Mouse (Mus musculus) limb, embryonic 12.5 days (tissue): ENCODE data around the gene Psmb2. TPM values are rescaled to one million over a fixed set of nuclear protein-coding genes. Genes with fewer than 3 reads are reported as not detected.

Experiments
- ATAC-seq: fragments of 200-750 bp; cut with Nextera tagmentation; 2 replicates; pipeline ENCODE4 v1.8.0; 2017; ENCODE audit warnings: low read depth, moderate TSS enrichment; ENCODE audit not compliant: insufficient number of reproducible peaks, insufficient read depth, low FRiP score, low TSS enrichment
- H3K27ac ChIP-seq: fragments of 300-500 bp; sonication (generic); 2 replicates; pipeline ENCODE4 v1.5.1; 2016; ENCODE audit warnings: mild to moderate bottlenecking, moderate library complexity
- H3K27me3 ChIP-seq: fragments of 300-500 bp; sonication (generic); 2 replicates; pipeline ENCODE4 v1.6.1; 2016; ENCODE audit warnings: mild to moderate bottlenecking, moderate library complexity
- H3K36me3 ChIP-seq: fragments of 300-500 bp; sonication (generic); 2 replicates; pipeline ENCODE4 v1.6.1; 2016; ENCODE audit warnings: mild to moderate bottlenecking, moderate library complexity
- H3K4me1 ChIP-seq: fragments of 300-500 bp; sonication (generic); replicated peaks from 2 replicates; pipeline ENCODE4 v1.6.1; 2016
- H3K4me2 ChIP-seq: fragments of 300-500 bp; sonication (generic); 2 replicates; pipeline ENCODE4 v1.6.1; 2016; ENCODE audit warnings: mild to moderate bottlenecking, moderate library complexity
- H3K4me3 ChIP-seq: fragments of 300-500 bp; sonication (generic); replicated peaks from 2 replicates; pipeline ENCODE4 v1.5.1; 2016; ENCODE audit warnings: mild to moderate bottlenecking
- H3K9ac ChIP-seq: fragments of 300-500 bp; sonication (generic); replicated peaks from 2 replicates; pipeline ENCODE4 v1.6.1; 2016; ENCODE audit warnings: mild to moderate bottlenecking, moderate library complexity
- H3K9me3 ChIP-seq: fragments of 300-500 bp; sonication (generic); 2 replicates; pipeline ENCODE4 v1.6.1; 2016; ENCODE audit warnings: mild to moderate bottlenecking, moderate library complexity
- WGBS: fragments of 180-500 bp; shearing (Covaris S2); methylation state at CpG from one replicate; pipeline ENCODE4 v1.1.7; 2016; 5-methylcytosine and 5-hydroxymethylcytosine counted together
- polyA plus RNA-seq: library from polyadenylated mRNA; unstranded; fragments of >200 nt; fragmentation: Nextera tagmentation; extraction: Ambion mirVana; gene quantifications from 2 replicates; pipeline ENCODE4 v1.2.1, GENCODE M21; 2016

Psmb2 gene
- polyA plus RNA-seq, 1 experiment from 2014 or later: 491 TPM

- ATAC-seq: peak; percentile 98
- H3K4me1 ChIP-seq: peaks cover 35% of the 10 kb centered on the region
- H3K4me3 ChIP-seq: peak within 1 kb of the TSS; percentile 90
- peak within 1 kb of the TSS; percentile 95 for H3K27ac ChIP-seq
- no peaks in the 10 kb centered on the region for H3K9me3 ChIP-seq
- H3K36me3 ChIP-seq: peaks cover 38% of the 10 kb centered on the region
- no peaks in the 10 kb centered on the region for H3K27me3 ChIP-seq
- H3K4me2 ChIP-seq: peak within 1 kb of the TSS; percentile 98
- peak within 1 kb of the TSS; percentile 71 for H3K9ac ChIP-seq
- under 1% methylated on average over 70 of the region's 71 CpGs for WGBS
Measured at GRCm38 (mm10) chr4:126753268-126754230, 76.1 kb downstream of the Psmb2 start, which contains the start of the genes Ncdn and AU040320. TSS of gene Ncdn (minus strand) at chr4:126753438. TSS of gene AU040320 (plus strand) at chr4:126753544.

DNA sequence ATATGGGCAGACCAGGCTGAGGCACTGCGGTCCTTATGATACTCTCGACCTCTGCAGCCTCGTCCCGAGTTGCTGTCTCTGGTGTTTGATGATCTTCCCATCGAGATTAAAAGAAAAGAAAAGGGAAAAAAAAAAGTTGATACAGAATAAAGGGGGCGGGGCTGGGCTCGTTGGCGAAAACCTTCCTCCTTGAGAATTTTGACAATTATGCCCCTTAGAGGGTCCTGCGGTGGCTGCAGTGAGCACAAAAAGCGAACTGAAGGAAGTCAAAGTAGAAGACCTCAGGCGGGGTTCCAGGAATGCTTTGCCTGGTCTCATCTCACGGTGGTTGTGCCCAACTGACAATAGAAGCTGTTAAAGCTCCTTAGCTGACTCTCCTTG lies 76.8 kb downstream of the Psmb2 start:
- Histone ChIP-seq H3K27ac (peak overlapping the region; percentile 95), H3K36me3 (peaks cover 32% of the 10 kb centered on the region), H3K9ac (peak overlapping the region; percentile 71), H3K27me3 (no peaks in the 10 kb centered on the region), H3K4me2 (peak overlapping the region; percentile 98), H3K4me1 (peaks cover 34% of the 10 kb centered on the region), H3K9me3 (no peaks in the 10 kb centered on the region), H3K4me3 (peak overlapping the region; percentile 90)
- whole genome bisulfite sequencing: 2% methylated on average over 12 of the region's 12 CpGs
- no peak for ATAC-seq

DNA sequence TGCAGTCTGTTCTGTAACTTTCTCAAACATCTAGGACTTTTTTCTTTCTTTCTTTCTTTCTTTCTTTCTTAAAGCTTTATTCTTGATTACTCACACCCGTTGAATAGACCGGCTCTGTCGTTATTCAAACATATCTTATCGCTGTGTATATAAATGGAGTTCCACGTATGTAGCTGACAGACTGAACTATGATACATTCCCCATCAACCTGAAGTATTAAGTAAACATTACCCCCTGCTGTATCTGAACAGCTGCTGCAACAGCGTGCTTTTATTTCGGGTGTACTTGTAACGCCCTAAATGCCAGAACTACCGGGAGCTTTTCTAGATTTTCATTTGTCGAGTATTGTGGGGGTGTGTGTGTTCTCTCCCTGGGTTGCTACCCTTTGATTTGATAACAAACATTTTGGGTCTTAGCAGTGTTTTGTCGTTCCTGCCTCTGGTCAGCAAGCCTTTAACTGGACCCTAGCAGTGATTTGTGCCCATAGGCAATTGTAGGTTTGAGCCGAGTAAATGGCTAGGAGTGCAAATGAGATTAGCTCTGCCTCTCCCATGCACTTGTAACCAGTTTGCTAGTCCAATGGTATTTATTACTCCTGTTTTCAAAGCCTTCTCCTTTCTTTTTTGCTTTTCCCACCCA lies 77.4 kb downstream of the Psmb2 start:
- no peaks in the 10 kb centered on the region for H3K9me3 ChIP-seq
- H3K4me2 ChIP-seq: peak overlapping the region; percentile 98
- no peak overlapping the region for H3K9ac ChIP-seq
- 60% methylated on average over 12 of the region's 12 CpGs for whole genome bisulfite sequencing
- peaks cover 31% of the 10 kb centered on the region for H3K4me1 ChIP-seq
- H3K4me3 ChIP-seq: peak overlapping the region; percentile 90
- peaks cover 31% of the 10 kb centered on the region for H3K36me3 ChIP-seq
- H3K27ac ChIP-seq: no peak overlapping the region
- H3K27me3 ChIP-seq: no peaks in the 10 kb centered on the region
- ATAC-seq: no peak

- Histone ChIP-seq H3K27me3 (no peaks in the 10 kb centered on the region), H3K9ac (no peak overlapping the region), H3K4me1 (peaks cover 18% of the 10 kb centered on the region), H3K36me3 (peaks cover 35% of the 10 kb centered on the region), H3K9me3 (no peaks in the 10 kb centered on the region), H3K27ac (no peak overlapping the region), H3K4me2 (no peak overlapping the region), H3K4me3 (no peak overlapping the region)
- 87% methylated on average over 4 of the region's 4 CpGs for WGBS
- no peak for ATAC-seq
Measured at GRCm38 (mm10) chr4:126756766-126757165, 79.3 kb downstream of the Psmb2 start.

- no peaks in the 10 kb centered on the region for H3K27me3 ChIP-seq
- H3K27ac ChIP-seq: no peak overlapping the region
- H3K9me3 ChIP-seq: no peaks in the 10 kb centered on the region
- no peak overlapping the region for H3K4me3 ChIP-seq
- no peak overlapping the region for H3K4me2 ChIP-seq
- ATAC-seq: no peak
- peaks cover 35% of the 10 kb centered on the region for H3K36me3 ChIP-seq
- peaks cover 9% of the 10 kb centered on the region for H3K4me1 ChIP-seq
- no peak overlapping the region for H3K9ac ChIP-seq
- WGBS: 85% methylated on average over 5 of the region's 5 CpGs
Measured at GRCm38 (mm10) chr4:126758299-126758698, 80.9 kb downstream of the Psmb2 start.

Other genes starting within 250 kb of the Psmb2 start
- gene Ago3, start 248.1 kb upstream of the Psmb2 start, polyA plus RNA-seq: 17.2 and 18.8 TPM in 2 replicates
- 5.4 and 5.8 TPM in 2 replicates for gene Ago1, start 209.0 kb upstream of the Psmb2 start, polyA plus RNA-seq
- 2.3 and 3.3 TPM in 2 replicates for gene Ago4, start 144.2 kb upstream of the Psmb2 start, polyA plus RNA-seq
- 40.8 and 52.9 TPM in 2 replicates for gene Clspn, start 120.7 kb upstream of the Psmb2 start, polyA plus RNA-seq
- 2.5 and 2.6 TPM in 2 replicates for gene 5730409E04Rik, start 67.8 kb upstream of the Psmb2 start, polyA plus RNA-seq
- gene Tfap2e, start 58.6 kb downstream of the Psmb2 start, polyA plus RNA-seq: not detected in 2 replicates
- gene Ncdn, start 75.8 kb downstream of the Psmb2 start, polyA plus RNA-seq: 33.5 and 35.8 TPM in 2 replicates
- gene AU040320, start 75.9 kb downstream of the Psmb2 start, polyA plus RNA-seq: 15.7 and 17.4 TPM in 2 replicates